Mouse (Mus musculus) heart, embryonic 16.5 days (tissue): ENCODE results near the gene Wwp2. TPM values are rescaled to one million over a fixed set of nuclear protein-coding genes. Genes with fewer than 3 reads are reported as not detected.

Experiments
- ATAC-seq: fragments of 200-750 bp; cut with Nextera tagmentation; replicated peaks from 2 replicates; pipeline ENCODE4 v1.8.0; 2017; ENCODE audit warnings: moderate number of reproducible peaks; ENCODE audit not compliant: insufficient read depth, low FRiP score; ENCODE audit errors: extremely low read depth
- H3K27ac ChIP-seq: fragments of 300-500 bp; sonication (generic); 2 replicates; pipeline ENCODE4 v1.5.1; 2014; ENCODE audit warnings: mild to moderate bottlenecking, low read length, control low read depth, moderate library complexity
- H3K27me3 ChIP-seq: fragments of 300-500 bp; sonication (generic); 2 replicates; pipeline ENCODE4 v1.6.1; 2014; ENCODE audit warnings: low read length, mixed read lengths; ENCODE audit not compliant: control insufficient read depth, insufficient read depth
- H3K36me3 ChIP-seq: fragments of 300-500 bp; sonication (generic); 2 replicates; pipeline ENCODE4 v1.6.1; 2014; ENCODE audit not compliant: control insufficient read depth, insufficient read depth
- H3K4me1 ChIP-seq: fragments of 300-500 bp; sonication (generic); 2 replicates; pipeline ENCODE4 v1.6.1; 2014; ENCODE audit warnings: low read length, mixed read lengths; ENCODE audit not compliant: control insufficient read depth, insufficient read depth
- H3K4me2 ChIP-seq: fragments of 300-500 bp; sonication (generic); 2 replicates; pipeline ENCODE4 v1.6.1; 2014; ENCODE audit warnings: low read depth, mild to moderate bottlenecking, control low read depth, low read length
- H3K4me3 ChIP-seq: fragments of 300-500 bp; sonication (generic); 2 replicates; pipeline ENCODE4 v1.5.1; 2014; ENCODE audit warnings: mild to moderate bottlenecking, control low read depth, low read length
- H3K9ac ChIP-seq: fragments of 300-500 bp; sonication (generic); 2 replicates; pipeline ENCODE4 v1.6.1; 2014; ENCODE audit warnings: low read length, control low read depth
- H3K9me3 ChIP-seq: fragments of 300-500 bp; sonication (generic); replicated peaks from 2 replicates; pipeline ENCODE4 v1.6.1; 2016; ENCODE audit warnings: low read length; ENCODE audit not compliant: control insufficient read depth
- WGBS: fragments of 180-500 bp; shearing (Covaris S2); extraction: QIAGEN DNeasy Blood & Tissue Kit; methylation state at CpG from one replicate; pipeline ENCODE4 v1.1.7; 2014; 5-methylcytosine and 5-hydroxymethylcytosine counted together
- microRNA counts: library from miRNA; unstranded; fragments of <30 nt; microRNA quantifications from one replicate; lab custom pipeline; 2016
- microRNA-seq: library from miRNA; unstranded; fragments of <30 nt; microRNA quantifications from one replicate; pipeline ENCODE4, GENCODE M21; 2017
- polyA plus RNA-seq: library from polyadenylated mRNA; unstranded; fragments of >200 nt; fragmentation: Nextera tagmentation; extraction: Ambion mirVana; gene quantifications from 2 replicates; pipeline ENCODE4 v1.2.1, GENCODE M21; 2015

Wwp2 gene
- polyA plus RNA-seq, 1 experiment from 2014 or later, result 31.4 TPM

DNA sequence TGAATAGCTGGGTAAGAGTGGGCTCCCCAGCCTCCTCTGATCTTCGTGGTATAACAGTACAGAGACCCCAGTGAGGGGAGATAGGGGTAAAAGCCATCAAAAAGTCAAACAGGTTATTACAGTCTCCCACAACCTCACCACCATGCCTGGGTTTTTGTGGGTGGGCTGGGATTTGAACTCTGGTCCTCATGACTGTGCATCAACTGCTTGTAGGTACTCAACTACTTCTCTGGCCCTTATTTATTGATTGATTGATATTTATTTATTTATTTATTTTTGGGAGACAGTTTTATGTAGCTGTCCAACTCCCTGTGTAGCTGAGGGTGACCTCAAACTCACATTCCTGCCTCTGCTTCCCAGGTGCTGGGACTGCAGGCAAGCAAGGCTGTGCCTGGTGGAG, 161.6 kb downstream of the Wwp2 start:
- H3K4me1 ChIP-seq, result no peaks in the 10 kb centered on the region

DNA sequence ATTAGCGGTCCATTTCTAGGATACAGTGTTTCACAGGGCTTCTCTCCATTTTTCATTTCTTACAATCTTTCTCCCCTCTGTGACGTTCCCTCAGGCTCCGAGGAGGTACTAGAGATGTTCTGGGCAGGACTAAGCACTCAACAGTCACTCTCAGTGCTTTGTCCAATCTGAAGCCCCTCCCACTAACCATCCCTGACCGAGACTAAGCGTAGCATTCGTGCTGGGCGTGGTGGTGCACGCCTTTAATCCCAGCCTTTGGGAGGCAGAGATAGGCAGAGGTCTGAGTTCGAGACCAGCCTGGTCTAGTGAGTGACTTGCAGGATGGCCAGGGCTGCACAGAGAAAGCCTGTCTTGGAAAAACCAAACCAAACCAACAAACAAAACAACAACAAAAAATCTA, 163.5 kb downstream of the Wwp2 start:
- H3K36me3 ChIP-seq, result no peaks in the 10 kb centered on the region

More for the DNA sequence above, 161.6 kb downstream of the Wwp2 start:
- 45% methylated on average over 1 of the region's 1 CpGs for WGBS
- Histone ChIP-seq H3K27me3 (peaks cover 4% of the 10 kb centered on the region; the same call in 1 of the 2 replicates), H3K4me2 (no peak overlapping the region), H3K4me3 (no peak overlapping the region), H3K9ac (no peak overlapping the region), H3K27ac (no peak overlapping the region), H3K36me3 (no peaks in the 10 kb centered on the region), H3K9me3 (no peaks in the 10 kb centered on the region; the same call in 1 of the 2 replicates)
- no peak for ATAC-seq

GRCm38 (mm10) chr8:107603026-107603425, 166.9 kb downstream of the Wwp2 start:
- no peak overlapping the region for H3K9ac ChIP-seq
- no peaks in the 10 kb centered on the region for H3K9me3 ChIP-seq
- 3% methylated on average over 7 of the region's 7 CpGs for WGBS
- no peak for ATAC-seq
- H3K4me2 ChIP-seq, result no peak overlapping the region
- H3K27me3 ChIP-seq, result peaks cover 8% of the 10 kb centered on the region; the same call in 1 of the 2 replicates
- H3K27ac ChIP-seq, result no peak overlapping the region
- no peaks in the 10 kb centered on the region for H3K4me1 ChIP-seq
- H3K36me3 ChIP-seq, result no peaks in the 10 kb centered on the region
- H3K4me3 ChIP-seq, result no peak overlapping the region

More for the DNA sequence above, 163.5 kb downstream of the Wwp2 start:
- Histone ChIP-seq H3K4me1 (no peaks in the 10 kb centered on the region), H3K9ac (no peak overlapping the region), H3K4me2 (no peak overlapping the region), H3K27me3 (peaks cover 8% of the 10 kb centered on the region; the same call in 1 of the 2 replicates), H3K4me3 (no peak overlapping the region), H3K27ac (no peak overlapping the region), H3K9me3 (no peaks in the 10 kb centered on the region; the same call in 1 of the 2 replicates)
- ATAC-seq, result no peak
- 77% methylated on average over 9 of the region's 9 CpGs for WGBS

MicroRNAs within 50 kb of the gene (microRNA counts, 519-probe panel; counts per million panel counts)
- microRNA mmu-miR-140 (lab: Ali Mortazavi, UCI), result 2,966 counts per million, percentile 76 among the panel's probes with 10 or more counts

Small RNAs within 50 kb of the gene (microRNA-seq; reads per million reads assigned to microRNA genes)
- 3,340 reads per million, percentile 89 among the genes with 10 or more reads in this experiment for gene Mir140

Other genes with a start within 250 kb of the Wwp2 start
- 10.2 and 10.7 TPM in 2 replicates for gene Nfat5, start 142.9 kb upstream of the Wwp2 start, polyA plus RNA-seq
- gene Nqo1, start 33.2 kb upstream of the Wwp2 start, polyA plus RNA-seq, result 19.3 and 31.6 TPM in 2 replicates
- gene Nob1, start 11.3 kb upstream of the Wwp2 start, polyA plus RNA-seq, result 55.1 and 55.5 TPM in 2 replicates
- gene Psmd7, start 152.1 kb downstream of the Wwp2 start, polyA plus RNA-seq, result 173 and 203 TPM in 2 replicates